Mouse (Mus musculus) heart, embryonic 11.5 days (tissue): Measurements from ENCODE around the gene Nek7. TPM values are rescaled to one million over a fixed set of nuclear protein-coding genes. Genes with fewer than 3 reads are reported as not detected.

Experiments used
- ATAC-seq: fragments of 200-750 bp; cut with Nextera tagmentation; replicated peaks from 2 replicates; pipeline ENCODE4 v1.8.0; 2017; ENCODE audit warnings: moderate library complexity; ENCODE audit not compliant: insufficient number of reproducible peaks, low FRiP score, low TSS enrichment
- H3K27ac ChIP-seq: fragments of 300-500 bp; sonication (generic); 2 replicates; pipeline ENCODE4 v1.5.1; 2014; ENCODE audit warnings: mild to moderate bottlenecking, low read depth, low read length
- H3K27me3 ChIP-seq: fragments of 300-500 bp; sonication (generic); 2 replicates; pipeline ENCODE4 v1.6.1; 2014; ENCODE audit warnings: mild to moderate bottlenecking, low read length, mixed read lengths; ENCODE audit not compliant: control insufficient read depth, insufficient read depth
- H3K36me3 ChIP-seq: fragments of 300-500 bp; sonication (generic); 2 replicates; pipeline ENCODE4 v1.6.1; 2014; ENCODE audit warnings: mild to moderate bottlenecking, low read length, moderate library complexity, mixed read lengths; ENCODE audit not compliant: control insufficient read depth, insufficient read depth
- H3K4me1 ChIP-seq: fragments of 300-500 bp; sonication (generic); 2 replicates; pipeline ENCODE4 v1.6.1; 2014; ENCODE audit warnings: low read length; ENCODE audit not compliant: control insufficient read depth, insufficient read depth
- H3K4me2 ChIP-seq: fragments of 300-500 bp; sonication (generic); 2 replicates; pipeline ENCODE4 v1.6.1; 2014; ENCODE audit warnings: mild to moderate bottlenecking, moderate library complexity
- H3K4me3 ChIP-seq: fragments of 300-500 bp; sonication (generic); 2 replicates; pipeline ENCODE4 v1.5.1; 2014; ENCODE audit warnings: low read depth, low read length
- H3K9ac ChIP-seq: fragments of 300-500 bp; sonication (generic); 2 replicates; pipeline ENCODE4 v1.6.1; 2014; ENCODE audit warnings: mild to moderate bottlenecking, low read depth, low read length, moderate library complexity
- H3K9me3 ChIP-seq: fragments of 300-500 bp; sonication (generic); replicated peaks from 2 replicates; pipeline ENCODE4 v1.6.1; 2016; ENCODE audit warnings: low read length; ENCODE audit not compliant: control insufficient read depth
- WGBS: fragments of 180-500 bp; shearing (Covaris S2); extraction: QIAGEN DNeasy Blood & Tissue Kit; methylation state at CpG from one replicate; pipeline ENCODE4 v1.1.7; 2014; ENCODE audit not compliant: insufficient replicate concordance; 5-methylcytosine and 5-hydroxymethylcytosine counted together
- polyA plus RNA-seq: library from polyadenylated mRNA; unstranded; fragments of >200 nt; fragmentation: Nextera tagmentation; extraction: Ambion mirVana; gene quantifications from 2 replicates; pipeline ENCODE4 v1.2.1, GENCODE M21; 2014

Nek7 gene
- 47.1 TPM in 2 replicates for polyA plus RNA-seq

GRCm38 (mm10) chr1:138619996-138620461, at the start of gene Nek7:
Gene Nek7 (minus strand): TSS chr1:138620141.
- H3K4me1 ChIP-seq, result no peaks in the 10 kb centered on the region
- ATAC-seq, result no peak

GRCm38 (mm10) chr1:138662342-138662741, 42.4 kb upstream of the Nek7 start:
- WGBS, result 73% methylated on average over 2 of the region's 2 CpGs
- Histone ChIP-seq H3K4me3 (no peak overlapping the region), H3K4me1 (no peaks in the 10 kb centered on the region; the same call in 1 of the 2 replicates), H3K9ac (no peak overlapping the region), H3K36me3 (no peaks in the 10 kb centered on the region), H3K4me2 (no peak overlapping the region), H3K27me3 (no peaks in the 10 kb centered on the region), H3K27ac (no peak overlapping the region), H3K9me3 (no peaks in the 10 kb centered on the region)
- no peak for ATAC-seq

More at GRCm38 (mm10) chr1:138619996-138620461, at the start of gene Nek7:
- H3K9ac ChIP-seq, result peak within 1 kb of the TSS; percentile 93
- peak within 1 kb of the TSS; percentile 98 for H3K27ac ChIP-seq
- no peaks in the 10 kb centered on the region for H3K27me3 ChIP-seq
- H3K36me3 ChIP-seq, result no peaks in the 10 kb centered on the region
- peak within 1 kb of the TSS; percentile 86 for H3K4me2 ChIP-seq
- peak within 1 kb of the TSS; percentile 96 for H3K4me3 ChIP-seq
- no peaks in the 10 kb centered on the region for H3K9me3 ChIP-seq
- WGBS, result 2% methylated on average over 11 of the region's 11 CpGs

GRCm38 (mm10) chr1:138654212-138654611, 34.3 kb upstream of the Nek7 start:
- Histone ChIP-seq H3K9ac (no peak overlapping the region), H3K4me1 (no peaks in the 10 kb centered on the region), H3K27me3 (no peaks in the 10 kb centered on the region), H3K36me3 (no peaks in the 10 kb centered on the region), H3K4me3 (no peak overlapping the region), H3K27ac (no peak overlapping the region), H3K4me2 (no peak overlapping the region), H3K9me3 (no peaks in the 10 kb centered on the region)
- ATAC-seq, result no peak

- Histone ChIP-seq H3K9ac (no peak overlapping the region), H3K27me3 (no peaks in the 10 kb centered on the region), H3K27ac (no peak overlapping the region), H3K36me3 (no peaks in the 10 kb centered on the region), H3K4me2 (no peak overlapping the region), H3K4me3 (no peak overlapping the region), H3K4me1 (no peaks in the 10 kb centered on the region), H3K9me3 (no peaks in the 10 kb centered on the region)
- no peak for ATAC-seq
- 71% methylated on average over 3 of the region's 3 CpGs for WGBS
These were observed 25.1 kb upstream of the Nek7 start for GRCm38 (mm10) chr1:138644991-138645390.

GRCm38 (mm10) chr1:138643306-138643830, 23.4 kb upstream of the Nek7 start:
- Histone ChIP-seq H3K4me3 (no peak overlapping the region), H3K4me1 (no peaks in the 10 kb centered on the region), H3K27me3 (no peaks in the 10 kb centered on the region), H3K9ac (no peak overlapping the region), H3K9me3 (no peaks in the 10 kb centered on the region), H3K27ac (no peak overlapping the region), H3K4me2 (no peak overlapping the region), H3K36me3 (no peaks in the 10 kb centered on the region)
- ATAC-seq, result no peak
- 82% methylated on average over 3 of the region's 3 CpGs for WGBS

GRCm38 (mm10) chr1:138640934-138641461, 21.1 kb upstream of the Nek7 start:
- ATAC-seq, result no peak
- no peaks in the 10 kb centered on the region for H3K27me3 ChIP-seq

GRCm38 (mm10) chr1:138637850-138638249, 17.9 kb upstream of the Nek7 start:
- Histone ChIP-seq H3K27ac (no peak overlapping the region), H3K4me1 (no peaks in the 10 kb centered on the region), H3K9ac (no peak overlapping the region), H3K27me3 (no peaks in the 10 kb centered on the region), H3K9me3 (no peaks in the 10 kb centered on the region), H3K4me2 (no peak overlapping the region), H3K4me3 (no peak overlapping the region), H3K36me3 (no peaks in the 10 kb centered on the region)
- ATAC-seq, result no peak

More at GRCm38 (mm10) chr1:138640934-138641461, 21.1 kb upstream of the Nek7 start:
- H3K4me2 ChIP-seq, result no peak overlapping the region
- H3K36me3 ChIP-seq, result no peaks in the 10 kb centered on the region
- no peak overlapping the region for H3K9ac ChIP-seq
- 64% methylated on average over 4 of the region's 4 CpGs for WGBS
- no peak overlapping the region for H3K27ac ChIP-seq
- no peak overlapping the region for H3K4me3 ChIP-seq
- H3K9me3 ChIP-seq, result no peaks in the 10 kb centered on the region
- no peaks in the 10 kb centered on the region for H3K4me1 ChIP-seq

GRCm38 (mm10) chr1:138634561-138634960, 14.6 kb upstream of the Nek7 start:
- ATAC-seq, result no peak
- Histone ChIP-seq H3K4me2 (no peak overlapping the region), H3K9me3 (no peaks in the 10 kb centered on the region), H3K4me3 (no peak overlapping the region), H3K27ac (no peak overlapping the region), H3K36me3 (no peaks in the 10 kb centered on the region), H3K9ac (no peak overlapping the region), H3K4me1 (no peaks in the 10 kb centered on the region), H3K27me3 (no peaks in the 10 kb centered on the region)
- 87% methylated on average over 1 of the region's 1 CpGs for WGBS

- Histone ChIP-seq H3K4me1 (no peaks in the 10 kb centered on the region), H3K4me2 (no peak overlapping the region), H3K4me3 (no peak overlapping the region), H3K27me3 (no peaks in the 10 kb centered on the region), H3K9me3 (no peaks in the 10 kb centered on the region), H3K9ac (no peak overlapping the region), H3K27ac (no peak overlapping the region), H3K36me3 (no peaks in the 10 kb centered on the region)
- WGBS, result 79% methylated on average over 4 of the region's 4 CpGs
- ATAC-seq, result no peak
These were observed 9.0 kb upstream of the Nek7 start for GRCm38 (mm10) chr1:138628919-138629318.
